In the genomic region with DNA sequence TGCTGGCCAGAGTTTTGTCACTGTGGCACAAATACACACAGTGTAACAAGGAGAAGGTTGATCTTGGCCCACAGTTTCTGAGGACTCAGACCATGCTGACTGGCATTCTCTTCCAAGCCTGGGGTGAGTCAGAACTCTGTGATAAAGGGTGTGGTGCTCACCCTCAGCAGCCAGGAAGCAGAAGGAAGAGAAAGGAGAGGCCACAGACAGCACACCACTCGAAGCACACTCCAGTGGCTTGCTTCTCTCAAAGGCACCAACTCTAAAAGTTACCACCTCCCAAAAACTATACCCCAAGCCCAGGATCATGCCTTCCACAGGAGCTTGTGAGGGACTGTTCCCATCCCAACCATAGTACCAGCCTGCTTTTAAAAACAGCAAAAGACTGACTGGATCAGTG, we compare ENCODE assay signal across 13 mouse cellular contexts.
"Had no signal": no experiment of that assay in that cellular context is flagged by ENCODE, and none has a peak within 500 bp of the region (broad histone marks: within the 10 kb centered on the region; RNA-seq: fewer than 3 reads in every experiment).

No protein-coding gene starts in this region.

- H3K9me3 ChIP-seq: limb, embryonic 13.5 days; midbrain, embryonic 15.5 days had no signal

- H3K4me1 ChIP-seq: limb, embryonic 13.5 days; midbrain, embryonic 15.5 days had no signal

- DNase-seq: kidney, adult 9 months; kidney, postnatal 10 days; kidney, postnatal 4 days; left cerebral cortex, postnatal 4 days; lung, adult 18-20 months; right cerebral cortex, adult 18-20 months; right cerebral cortex, postnatal 25 days; thymus, postnatal 14 days had no signal

- H3K27me3 ChIP-seq: limb, embryonic 13.5 days; midbrain, embryonic 15.5 days had no signal

- H3K27ac ChIP-seq: layer of hippocampus, adult 2 months; limb, embryonic 13.5 days; liver, embryonic 14.5 days; midbrain, embryonic 15.5 days had no signal

- H3K36me3 ChIP-seq: limb, embryonic 13.5 days; midbrain, embryonic 15.5 days had no signal

- H3K4me3 ChIP-seq: layer of hippocampus, adult 2 months; limb, embryonic 13.5 days; megakaryocyte, embryonic 14.5 days; midbrain, embryonic 15.5 days had no signal
